Mouse (Mus musculus): ENCODE data around the gene Apom.

DNA sequence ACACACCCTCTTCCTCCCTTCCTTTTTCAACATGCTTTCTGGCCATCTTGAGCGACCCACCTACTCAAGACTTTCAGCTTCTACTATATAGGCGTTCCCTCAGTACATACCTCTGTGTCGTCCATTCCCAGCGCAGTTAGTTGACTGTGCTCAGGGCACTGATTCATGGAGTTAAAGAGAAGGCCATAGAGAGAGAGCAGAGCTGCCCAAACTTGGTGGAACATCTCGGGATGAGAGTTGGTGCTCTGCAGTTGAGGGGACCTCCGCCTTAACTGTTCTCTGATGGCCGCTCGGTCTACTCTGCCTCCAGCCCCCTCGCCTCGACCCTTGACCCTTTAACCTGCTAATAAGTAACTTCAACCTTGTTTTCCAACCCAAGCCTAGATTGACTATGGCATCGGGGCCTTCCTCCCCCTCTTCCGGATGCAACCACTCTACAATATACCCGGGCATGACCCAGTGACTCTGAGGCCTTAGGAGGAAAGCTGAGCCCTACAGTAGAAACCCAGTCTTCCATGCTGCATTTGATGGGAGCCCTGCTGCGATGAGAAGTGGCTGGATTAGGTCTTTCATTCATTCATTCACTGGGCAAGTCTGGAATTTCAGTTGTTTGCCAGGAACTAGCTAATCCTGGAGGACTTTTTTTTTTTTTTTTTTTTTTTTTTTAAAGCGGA, at the start of gene Apom:
- TF ChIP-seq CTCF (IDR thresholded peaks at IDR 0.05) (no peak), EP300 (IDR thresholded peaks at IDR 0.05) (no peak)
